Mouse (Mus musculus) urinary bladder, adult 18-20 months (tissue): ENCODE measurements around the gene Tubd1.
A peak's percentile ranks its signal among the peaks of the same experiment; 100 is the strongest.
"Not testable (repeated sequence)": the region's sequence is repeated elsewhere in the genome, so short reads cannot be mapped to it uniquely, and the experiment has no call there.

Experiments used
- DNase-seq, 2 experiments: peaks; one replicate each; pipeline ENCODE4 v3.0.0; 2022; ENCODE audit warnings: low spot score in 2 of 2, mixed read lengths in 2 of 2

Tubd1 gene

DNA sequence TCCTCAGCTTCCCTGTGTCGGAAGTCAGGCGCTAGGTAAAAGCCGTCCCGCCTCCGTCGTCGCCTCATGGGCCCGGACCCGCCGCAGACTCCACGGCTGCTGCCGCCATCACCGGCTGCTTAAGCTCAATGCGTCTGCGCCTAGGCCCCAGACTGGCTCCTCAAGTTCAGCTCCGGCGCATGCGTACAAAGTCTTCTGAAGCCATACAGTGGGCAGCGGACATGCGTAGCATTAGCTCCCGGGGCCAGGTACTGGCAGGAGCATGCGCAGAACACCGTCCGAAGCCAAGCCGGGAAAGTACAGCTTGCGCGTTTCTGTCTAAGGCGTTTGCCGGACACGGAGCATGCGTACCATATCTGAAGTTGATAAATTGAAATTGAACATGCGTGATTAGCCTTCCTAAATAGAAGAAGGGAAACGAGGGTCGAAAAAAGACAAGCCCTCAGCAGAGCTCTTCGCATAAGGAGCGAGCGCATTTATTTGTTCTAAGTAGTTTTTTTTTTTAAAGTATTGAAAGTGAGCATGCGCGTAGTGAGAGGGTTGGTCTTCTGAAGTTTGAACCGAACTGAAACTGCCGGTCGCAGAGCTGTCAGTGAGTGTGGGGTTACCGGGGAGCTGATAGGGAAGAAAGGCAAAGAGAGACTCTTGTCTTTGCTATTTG lies at the start of gene Tubd1, which contains the start of gene Rps6kb1:
Gene Tubd1, plus strand, starts transcription at position 353 of the 661 bp plus-strand sequence.
Gene Rps6kb1, minus strand, starts transcription at position 167 of the 661 bp plus-strand sequence.
- peak; percentile 93 to 99 for DNase-seq

DNA sequence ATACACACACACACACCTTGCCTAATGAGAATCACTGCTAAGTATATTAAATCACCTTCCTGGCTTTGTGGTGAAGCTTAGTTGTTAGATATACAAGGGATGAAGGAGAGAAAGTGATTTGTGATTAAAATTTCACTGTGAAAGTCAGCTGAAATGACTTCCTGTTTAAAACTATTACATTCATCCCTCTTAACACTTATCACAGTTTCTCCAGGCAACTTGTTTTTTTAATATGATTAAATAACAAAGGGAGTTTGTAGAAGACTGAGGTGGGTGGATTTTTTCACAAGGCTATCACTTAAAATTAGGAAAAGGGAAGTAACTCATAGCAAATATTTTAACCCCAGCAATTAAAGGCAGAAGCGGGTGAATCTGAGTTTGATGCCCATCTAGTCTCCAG lies 47.4 kb upstream of the Tubd1 start:
- DNase-seq: no peak

- no peak for DNase-seq
Observed at GRCm38 (mm10) chr11:86497908-86498307, 46.9 kb upstream of the Tubd1 start.

- DNase-seq: no peak
Observed at GRCm38 (mm10) chr11:86500795-86501194, 44.0 kb upstream of the Tubd1 start.

DNA sequence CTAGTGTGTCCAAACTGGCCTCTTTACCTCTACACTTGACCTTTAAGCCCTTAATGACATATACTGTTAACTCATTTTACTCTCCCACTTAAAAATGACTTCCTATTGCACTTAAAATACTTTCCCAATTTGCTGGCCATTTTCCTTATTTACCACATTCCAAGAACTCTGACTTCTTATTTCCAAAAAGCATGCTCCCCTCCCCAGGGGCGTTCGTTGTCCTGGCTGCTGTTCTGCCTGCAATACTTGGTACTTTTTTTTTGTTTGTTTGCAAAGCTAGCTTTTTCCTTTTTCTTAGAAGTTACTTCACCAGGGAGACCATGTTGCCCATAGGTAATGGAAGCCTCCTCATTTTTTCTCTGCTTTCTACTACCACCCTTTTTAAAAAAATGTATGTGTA lies 41.7 kb upstream of the Tubd1 start:
- DNase-seq: no peak

DNA sequence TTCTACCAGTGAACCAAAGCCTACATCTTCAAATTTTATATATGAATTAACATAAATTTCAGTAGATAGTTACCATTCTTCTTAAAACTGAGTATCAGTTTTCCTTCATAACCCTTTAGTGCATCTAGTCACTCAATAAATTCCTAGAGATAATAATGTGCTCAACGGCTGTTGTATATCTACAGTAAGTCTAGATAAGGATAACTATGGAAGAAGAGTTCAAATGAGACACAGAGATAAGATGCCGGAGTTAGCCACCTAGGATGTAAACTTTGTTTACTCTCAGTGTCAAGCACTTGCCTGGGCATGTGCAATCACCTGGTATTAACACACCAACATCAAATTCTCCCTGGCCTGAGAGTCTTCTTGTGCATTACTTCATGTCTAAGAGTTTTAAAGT lies 37.5 kb upstream of the Tubd1 start:
- no peak for DNase-seq

- DNase-seq: no peak
Observed at GRCm38 (mm10) chr11:86507991-86508390, 36.8 kb upstream of the Tubd1 start.

- no peak for DNase-seq
Observed at GRCm38 (mm10) chr11:86516620-86517019, 28.2 kb upstream of the Tubd1 start.

- no peak for DNase-seq
Observed at GRCm38 (mm10) chr11:86517229-86517628, 27.6 kb upstream of the Tubd1 start.

DNA sequence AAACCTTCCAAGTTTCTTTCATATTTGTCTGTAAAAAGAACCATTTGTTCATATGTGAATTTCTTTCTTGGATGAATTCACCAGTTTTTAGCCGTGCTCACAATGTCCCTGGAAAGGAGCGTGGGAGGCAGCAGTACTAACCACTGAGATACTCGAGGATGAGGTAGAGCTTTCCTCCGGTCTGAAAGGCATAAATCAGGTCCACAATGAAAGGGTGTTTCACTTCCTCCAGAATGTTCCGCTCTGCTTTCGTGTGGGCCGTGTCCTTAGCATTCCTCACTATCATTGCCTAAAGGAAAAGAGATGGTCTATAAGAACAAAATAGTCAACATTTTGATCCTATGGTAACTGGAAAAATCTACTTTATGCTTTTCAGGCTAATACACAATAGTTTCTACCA lies 25.0 kb upstream of the Tubd1 start:
- no peak for DNase-seq

DNA sequence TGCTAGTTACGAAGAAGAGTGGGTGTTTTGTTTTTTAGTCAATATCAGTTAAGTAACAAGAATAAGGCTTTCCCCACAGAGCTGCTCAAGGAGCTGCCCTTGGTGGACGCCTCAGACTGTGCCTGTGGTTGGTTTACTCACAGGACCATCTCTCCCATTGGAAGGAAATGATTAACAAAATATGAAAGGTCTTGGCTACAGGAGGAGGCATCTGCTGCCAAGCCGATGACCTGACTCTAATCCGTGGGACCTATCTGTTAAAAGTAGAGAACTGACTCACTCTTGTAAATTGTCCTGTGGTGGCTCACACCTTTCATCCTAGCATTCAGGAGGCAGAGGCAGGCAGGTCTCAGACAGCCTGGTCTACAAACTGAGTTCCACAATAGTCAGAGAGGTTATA lies 17.3 kb upstream of the Tubd1 start:
- no peak for DNase-seq

DNA sequence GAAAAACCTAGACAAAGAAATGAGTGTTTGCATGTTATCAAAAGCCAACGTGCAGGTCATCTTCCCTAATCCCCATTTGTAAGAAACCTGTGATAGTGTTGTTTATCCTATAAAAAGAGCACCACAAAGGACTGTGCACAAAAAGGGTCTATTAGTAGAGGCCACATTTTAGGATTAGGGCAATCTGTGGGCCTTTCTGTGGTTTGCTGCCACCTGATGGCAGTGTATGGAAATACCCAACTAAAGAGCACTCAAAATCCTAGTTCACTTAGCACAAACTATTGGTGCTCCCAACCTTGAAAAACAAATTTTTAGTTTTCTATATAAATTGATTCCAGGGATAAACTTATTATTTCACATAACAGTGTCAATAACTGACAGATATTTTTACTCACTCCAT lies 12.0 kb upstream of the Tubd1 start:
- no peak for DNase-seq

DNA sequence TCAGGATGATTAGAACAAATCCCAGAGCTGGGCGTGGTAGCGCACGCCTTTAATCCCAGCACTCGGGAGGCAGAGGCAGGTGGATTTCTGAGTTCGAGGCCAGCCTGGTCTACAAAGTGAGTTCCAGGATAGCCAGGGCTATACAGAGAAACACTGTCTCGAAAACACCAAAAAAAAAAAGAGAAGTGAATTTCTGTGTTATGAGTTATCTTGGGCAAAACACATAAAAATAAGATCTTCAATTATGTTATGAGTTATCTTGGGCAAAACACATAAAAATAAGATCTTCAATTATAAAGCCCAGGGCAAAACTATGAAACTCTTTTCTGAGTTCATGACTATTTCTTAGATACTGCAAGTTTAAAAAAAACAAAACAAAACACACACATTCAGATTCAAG lies 11.5 kb upstream of the Tubd1 start:
- DNase-seq: not testable (repeated sequence)

DNA sequence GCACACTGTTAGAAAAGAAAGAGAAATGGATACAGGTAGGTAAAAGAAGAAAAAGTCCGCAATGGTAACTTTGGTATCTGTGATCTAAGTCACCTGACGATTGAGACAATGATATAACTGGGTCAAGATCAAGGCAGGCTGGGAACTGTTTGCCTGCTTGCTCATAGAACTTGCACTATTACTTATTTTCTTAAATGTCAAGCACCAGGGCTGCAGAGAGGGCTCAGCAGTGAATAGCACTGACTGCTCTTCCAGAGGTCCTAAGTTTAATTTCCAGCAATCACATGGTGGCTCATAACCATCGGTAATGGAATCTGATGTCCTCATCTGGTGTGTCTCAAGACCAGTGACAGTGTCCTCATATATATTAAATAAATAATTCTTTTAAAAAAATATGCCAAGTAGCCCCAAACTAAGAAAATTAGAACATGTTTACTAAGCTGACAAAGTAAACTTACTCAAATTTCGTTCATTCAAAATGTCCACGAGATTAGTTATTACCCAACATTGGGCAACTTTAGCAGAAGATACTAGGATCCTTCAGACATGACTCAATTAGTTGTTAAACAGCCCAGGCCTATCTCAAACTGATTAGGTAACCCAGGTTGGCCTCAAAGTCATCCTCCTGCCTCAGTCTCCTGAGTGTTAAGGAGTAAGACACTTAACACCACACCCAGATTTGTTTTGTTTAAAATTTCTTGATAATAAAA lies 10.4 kb upstream of the Tubd1 start:
- DNase-seq: no peak

DNA sequence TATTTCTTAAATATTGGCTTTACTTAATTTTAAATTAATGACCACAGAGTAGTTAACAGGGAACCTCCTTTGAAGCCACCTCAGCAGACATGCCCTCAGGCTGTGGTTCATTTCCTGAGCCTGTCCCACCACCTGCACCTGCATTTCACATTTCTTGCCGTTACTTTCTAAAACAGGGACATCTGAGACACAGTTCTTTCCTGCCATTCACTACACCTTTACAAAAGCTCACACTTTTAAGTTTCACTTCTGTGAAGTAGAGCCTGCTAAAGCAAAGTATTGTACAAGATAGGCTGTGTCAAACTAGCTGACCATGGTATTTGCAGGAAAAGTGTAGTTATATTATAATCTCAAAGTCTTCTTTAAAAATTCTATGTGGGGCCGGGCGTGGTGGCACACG lies 6.0 kb upstream of the Tubd1 start:
- no peak for DNase-seq

DNA sequence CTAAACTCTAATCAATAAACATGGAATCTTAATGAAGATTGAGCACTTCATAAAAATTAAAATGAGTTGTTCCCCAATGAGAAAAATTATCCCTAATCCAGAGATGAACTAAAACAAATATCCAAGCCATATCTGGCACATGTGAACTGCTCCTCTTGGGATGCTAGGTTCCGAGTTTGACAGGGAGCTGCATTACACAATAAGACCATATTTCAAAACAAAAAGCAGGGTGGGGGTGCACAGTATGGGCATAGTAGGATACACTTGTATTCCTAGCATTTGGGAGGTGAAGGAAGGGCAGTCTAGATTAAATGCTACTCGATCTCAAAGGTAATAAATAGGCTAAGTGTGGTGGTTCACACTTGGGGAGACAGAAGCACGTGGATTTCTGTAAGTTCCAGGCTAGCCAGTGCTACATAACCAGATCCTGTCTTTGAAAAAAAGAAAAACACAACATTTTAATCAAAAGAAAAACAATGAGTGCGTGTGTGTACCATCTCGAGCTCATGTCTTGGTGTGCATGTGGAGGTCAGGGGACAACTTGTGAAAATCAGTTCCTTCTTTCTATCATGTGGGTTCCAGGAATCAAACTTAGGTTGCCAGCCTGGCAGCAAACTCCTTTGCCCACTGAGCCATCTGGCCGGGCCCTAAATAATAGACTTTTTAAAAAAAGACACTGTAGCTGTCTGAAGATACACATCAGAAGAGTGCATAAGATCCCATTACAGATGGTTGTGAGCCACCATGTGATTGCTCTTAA lies 4.9 kb upstream of the Tubd1 start:
- DNase-seq: no peak

DNA sequence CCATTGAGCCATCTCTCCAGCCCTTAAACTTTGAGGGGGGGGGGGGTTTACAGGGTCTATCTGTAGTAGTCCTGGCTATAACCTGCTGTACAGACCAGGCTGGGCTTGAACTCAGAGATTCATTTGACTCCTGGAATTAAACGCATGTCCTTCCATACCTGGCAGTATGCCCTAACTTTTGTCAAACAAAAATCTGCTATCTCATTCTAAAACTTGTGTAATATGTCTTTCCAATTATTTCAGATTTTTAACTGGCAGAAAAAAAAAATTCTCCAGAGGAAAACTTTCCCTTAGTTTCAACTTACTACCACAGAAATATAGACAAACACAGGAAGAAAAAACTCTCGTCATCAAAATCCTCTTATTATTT lies 4.3 kb upstream of the Tubd1 start:
- no peak for DNase-seq

DNA sequence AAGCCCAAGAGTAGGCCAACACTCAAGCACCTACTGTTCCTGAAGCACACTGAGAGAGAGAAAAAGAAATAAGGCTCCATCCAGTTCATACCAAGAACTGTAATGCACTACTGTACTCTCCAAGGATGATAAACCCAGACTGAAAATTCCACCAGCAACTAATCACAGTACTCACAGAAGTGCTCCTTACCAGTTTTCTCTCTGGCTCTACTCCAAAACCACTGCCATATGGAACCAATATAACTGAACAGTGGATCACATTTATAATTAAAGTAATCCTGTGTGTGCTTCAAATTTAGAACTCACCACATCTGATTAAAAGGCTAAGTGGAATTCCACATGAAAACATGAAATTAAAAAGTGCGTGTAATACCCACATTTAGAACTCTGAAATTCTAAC lies 1.9 kb upstream of the Tubd1 start:
- no peak for DNase-seq

- no peak for DNase-seq
Observed at GRCm38 (mm10) chr11:86543960-86544638, 692 bp upstream of the Tubd1 start.

GRCm38 (mm10) chr11:86545556-86545955 lies 765 bp downstream of the Tubd1 start:
- DNase-seq: no peak

DNA sequence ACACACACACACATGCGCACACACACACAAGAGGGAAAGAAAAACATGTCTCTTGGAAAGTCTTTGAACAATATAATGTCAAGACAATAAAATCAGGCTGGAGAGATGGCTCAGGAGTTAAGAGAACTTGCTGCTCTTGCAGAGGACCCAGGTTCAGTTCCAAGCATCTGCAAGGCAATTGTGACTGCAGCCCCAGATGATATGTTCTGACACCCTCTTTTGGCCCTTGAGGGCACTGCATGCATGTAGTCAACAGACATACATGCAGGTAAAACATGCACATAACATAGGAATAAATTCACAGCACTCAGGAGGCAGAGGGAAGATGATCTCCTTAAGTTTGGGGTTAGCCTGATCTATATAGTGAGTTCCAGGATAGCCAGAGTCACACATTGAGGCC lies 2.6 kb downstream of the Tubd1 start:
- DNase-seq: no peak

DNA sequence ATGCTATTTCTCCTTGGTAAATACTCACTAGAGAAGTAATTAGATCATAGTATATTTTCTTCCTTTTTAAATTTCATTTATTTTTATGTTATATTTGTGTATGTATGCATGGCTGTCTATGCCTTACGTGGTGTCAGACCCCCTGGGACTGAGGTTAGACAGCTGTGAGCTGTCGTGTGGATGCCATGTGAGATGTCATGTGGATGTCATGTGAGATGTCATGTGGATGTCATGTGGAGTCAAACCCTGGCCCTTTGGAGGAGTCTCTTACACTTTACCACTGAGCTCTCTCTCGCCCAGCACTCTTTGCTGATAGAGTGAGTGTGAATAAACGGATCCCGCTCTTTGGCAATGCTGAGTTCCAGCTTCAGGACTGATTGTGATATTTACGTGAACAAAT lies 8.7 kb downstream of the Tubd1 start:
- no peak for DNase-seq
